Mouse (Mus musculus) 3134 (cell line): ENCODE results near the gene Sgcg.
A peak's percentile ranks its signal among the peaks of the same experiment; 100 is the strongest.

Experiments used
- DNase-seq: peaks from one replicate; pipeline ENCODE4 v3.0.0-alpha.2; 2011; ENCODE audit warnings: low spot score; ENCODE audit not compliant: insufficient read length; ENCODE audit errors: extremely low read depth

Sgcg gene

DNA sequence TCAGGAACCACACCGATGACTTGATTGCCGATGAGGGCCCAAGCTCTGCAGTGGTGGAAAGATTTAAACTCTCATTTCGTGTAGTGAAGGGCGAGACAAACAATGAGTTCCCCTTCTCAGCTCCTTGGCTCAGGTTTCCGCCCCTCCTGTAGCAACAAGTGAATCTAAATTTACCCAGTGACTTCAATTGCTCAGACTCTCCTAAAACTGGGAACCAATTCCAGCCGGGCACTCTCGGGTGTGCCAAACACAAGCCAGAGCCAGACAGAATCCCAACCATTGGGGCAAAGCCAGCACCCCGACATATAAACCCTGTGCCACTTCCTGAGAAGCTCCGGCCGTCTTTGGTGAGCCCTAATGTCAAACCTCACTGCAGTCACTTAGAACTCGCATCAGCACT lies at the start of gene Sgcg:
Sgcg (minus strand) TSS at position 139 of the 400 bp plus-strand sequence.
- DNase-seq = no peak

- DNase-seq = no peak
Observed at GRCm38 (mm10) chr14:61303969-61304609, 45.8 kb upstream of the Sgcg start.

- no peak for DNase-seq
Observed at GRCm38 (mm10) chr14:61302428-61302827, 44.1 kb upstream of the Sgcg start.

DNA sequence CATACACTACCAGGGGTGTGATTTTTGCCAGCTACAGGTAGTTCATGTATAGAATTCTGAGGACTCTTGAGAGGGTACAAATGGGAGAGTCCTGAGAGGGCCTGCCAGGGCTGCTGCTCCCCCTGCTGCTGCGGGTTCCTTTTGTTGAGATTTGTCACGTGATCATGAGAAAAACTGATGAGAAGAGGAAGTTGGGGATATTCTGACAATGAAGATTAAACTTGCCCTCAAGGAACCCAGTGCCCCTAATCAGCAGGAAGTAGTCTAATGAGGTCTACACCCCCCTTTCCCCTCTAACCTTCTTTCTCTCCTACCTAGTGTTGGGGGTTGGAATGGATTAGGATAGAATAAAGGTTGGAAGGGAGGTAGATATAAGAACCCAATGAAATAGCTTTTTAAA lies 43.0 kb upstream of the Sgcg start:
- DNase-seq = no peak

- no peak for DNase-seq
Observed at GRCm38 (mm10) chr14:61299810-61300209, 41.5 kb upstream of the Sgcg start.

- no peak for DNase-seq
Observed at GRCm38 (mm10) chr14:61294738-61295079, 36.4 kb upstream of the Sgcg start.

- DNase-seq = no peak
Observed at GRCm38 (mm10) chr14:61293884-61294737, 35.8 kb upstream of the Sgcg start.

- no peak for DNase-seq
Observed at GRCm38 (mm10) chr14:61290664-61291063, 32.4 kb upstream of the Sgcg start.

- DNase-seq = no peak
Observed at GRCm38 (mm10) chr14:61288606-61289286, 30.5 kb upstream of the Sgcg start.

DNA sequence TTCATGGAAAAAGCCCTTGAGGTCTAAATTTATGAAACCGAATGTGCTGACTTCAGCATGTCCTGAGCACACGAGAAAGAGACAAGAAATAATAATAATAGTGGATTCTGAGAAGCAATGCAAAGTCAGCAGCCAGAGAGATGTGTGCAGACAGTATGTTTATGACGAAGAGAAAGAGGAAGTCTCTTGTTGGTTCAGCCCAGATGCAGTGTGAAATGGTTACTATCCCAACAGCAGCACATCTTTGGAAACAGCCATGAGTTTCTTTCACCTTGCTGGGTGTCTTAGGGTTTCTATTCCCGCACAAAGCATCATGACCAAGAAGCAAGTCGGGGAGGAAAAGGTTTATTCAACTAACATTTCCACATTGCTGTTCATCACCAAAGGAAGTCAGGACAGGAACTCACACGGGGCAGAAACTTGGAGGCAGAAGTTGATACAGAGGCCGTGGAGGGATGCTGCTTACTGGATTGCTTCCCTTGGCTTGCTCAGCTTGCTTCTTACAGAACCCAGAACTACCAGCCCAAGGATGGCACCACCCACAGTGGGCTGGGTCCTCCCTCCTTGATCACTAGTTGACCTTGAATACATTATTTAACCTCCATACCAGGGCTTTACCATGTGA lies 20.5 kb upstream of the Sgcg start:
- no peak for DNase-seq

- no peak for DNase-seq
Observed at GRCm38 (mm10) chr14:61277285-61277684, 19.0 kb upstream of the Sgcg start.

DNA sequence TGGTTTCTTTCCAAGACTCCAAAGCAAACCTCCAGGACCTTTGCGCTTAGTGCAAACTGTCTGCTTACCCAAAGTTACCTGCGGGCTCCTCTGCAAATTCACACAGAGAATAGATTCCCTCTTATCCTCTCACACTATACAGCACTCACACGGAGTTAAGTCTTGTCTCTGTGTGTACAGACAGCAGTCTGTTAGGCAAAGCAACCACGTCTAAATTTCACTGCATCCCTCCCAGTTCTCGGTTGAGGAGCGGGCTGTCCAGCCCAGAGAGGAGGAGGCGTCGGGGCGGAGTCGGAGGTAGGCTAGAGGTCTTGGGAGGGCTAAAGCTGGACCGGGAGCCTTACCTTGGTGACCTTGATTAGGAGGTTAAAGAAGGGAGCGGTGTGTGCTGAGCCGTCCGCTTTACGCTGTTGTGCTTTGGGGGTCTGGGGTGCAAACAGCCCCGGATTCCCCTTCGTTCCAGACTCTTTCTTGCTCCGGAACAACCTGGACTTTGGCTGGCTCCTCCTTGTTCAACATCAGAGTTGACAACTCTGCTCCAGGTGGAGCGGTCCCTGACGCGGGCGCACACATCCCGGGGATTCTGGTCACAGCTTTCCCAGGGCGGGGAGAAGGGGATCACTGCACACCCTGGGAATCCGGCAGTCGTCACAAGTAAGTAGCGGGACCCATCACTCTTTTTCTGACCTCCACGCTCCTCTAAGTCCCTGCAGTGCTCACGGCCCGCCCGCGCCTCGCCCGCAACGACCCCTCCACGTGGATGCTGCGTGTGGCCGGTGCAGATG lies 16.3 kb upstream of the Sgcg start:
- no peak for DNase-seq

DNA sequence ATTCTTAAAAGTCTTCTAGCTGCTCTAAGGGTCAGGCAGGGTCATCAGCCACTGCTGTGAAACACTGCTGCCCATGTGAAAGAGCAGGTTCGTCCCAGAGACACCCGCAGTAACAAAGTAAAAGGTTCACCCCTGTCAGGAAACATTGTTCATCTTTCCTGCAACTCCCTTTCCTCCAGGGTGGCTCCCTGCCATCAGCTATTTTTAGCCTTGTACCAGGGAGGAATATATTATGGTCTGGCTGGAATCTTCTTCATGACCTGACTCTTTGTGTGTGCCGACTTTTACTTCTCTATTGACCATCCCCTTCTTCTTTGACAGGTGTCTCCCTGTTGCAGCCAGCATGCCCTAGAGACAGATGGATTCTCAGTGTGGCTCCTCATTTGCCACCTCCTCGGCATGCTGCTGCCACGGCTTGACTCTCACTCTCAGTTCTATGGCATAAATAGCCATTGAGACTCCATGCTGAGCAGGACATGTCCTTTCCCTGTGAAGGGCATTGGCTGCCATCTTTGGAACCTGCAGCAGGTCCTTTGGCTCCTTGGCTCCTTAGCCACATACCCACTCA lies 9.7 kb upstream of the Sgcg start:
- DNase-seq = no peak

GRCm38 (mm10) chr14:61259084-61259483 lies 794 bp upstream of the Sgcg start:
- no peak for DNase-seq

DNA sequence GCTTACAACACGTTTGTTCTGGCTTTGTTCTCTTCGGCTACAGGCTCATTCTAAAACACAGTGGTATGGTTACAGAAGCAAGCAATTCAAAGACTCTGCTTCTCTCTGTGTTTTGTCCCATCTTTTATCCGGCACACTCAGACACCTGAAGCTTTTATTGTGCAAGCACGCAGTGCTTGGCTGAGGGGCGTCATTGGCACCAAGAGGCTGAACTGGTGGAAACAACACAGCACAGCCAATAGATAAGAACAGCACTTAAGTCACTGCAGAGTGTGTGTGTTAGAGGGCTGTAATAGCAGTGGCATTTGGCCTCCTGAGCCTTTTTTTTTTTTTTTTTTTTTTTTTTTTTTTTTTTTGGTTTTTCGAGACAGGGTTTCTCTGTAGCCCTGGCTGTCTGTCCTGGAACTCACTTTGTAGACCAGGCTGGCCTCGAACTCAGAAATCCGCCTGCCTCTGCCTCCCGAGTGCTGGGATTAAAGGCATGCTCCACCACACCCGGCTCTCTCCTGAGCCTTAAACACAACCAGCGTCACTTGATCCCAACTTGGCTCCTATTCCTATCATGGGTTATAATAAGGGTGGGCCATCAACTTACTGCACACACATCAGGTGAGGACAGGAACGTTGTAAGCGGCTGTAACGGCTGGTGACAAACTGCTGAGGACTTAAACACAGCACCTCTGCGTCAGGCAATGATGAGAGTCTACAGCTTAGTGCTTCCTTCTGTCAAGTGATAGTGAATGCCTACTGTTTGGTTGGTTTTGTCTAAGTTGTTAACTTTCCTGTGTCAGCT lies 5.5 kb downstream of the Sgcg start:
- DNase-seq = no peak

DNA sequence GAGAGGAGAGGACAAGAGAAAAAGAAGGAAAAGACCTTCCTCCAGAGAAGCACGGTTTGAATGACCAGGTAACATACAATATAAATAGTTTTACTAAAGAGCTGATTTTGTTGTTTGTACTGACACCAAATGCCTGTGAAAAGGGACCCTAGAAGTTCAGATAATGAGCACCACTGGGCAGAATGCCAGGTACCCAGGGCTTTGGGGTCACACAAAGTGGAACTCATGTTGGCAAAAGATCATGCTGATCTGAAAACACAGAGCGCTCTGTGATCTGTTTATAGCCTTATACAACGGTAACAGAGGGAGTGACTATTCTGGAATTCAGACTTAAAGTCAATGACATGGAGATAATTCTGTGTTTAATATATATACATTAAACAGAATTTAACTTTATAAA lies 11.8 kb downstream of the Sgcg start:
- no peak for DNase-seq

- no peak for DNase-seq
Observed at GRCm38 (mm10) chr14:61242611-61243010, 15.7 kb downstream of the Sgcg start.

DNA sequence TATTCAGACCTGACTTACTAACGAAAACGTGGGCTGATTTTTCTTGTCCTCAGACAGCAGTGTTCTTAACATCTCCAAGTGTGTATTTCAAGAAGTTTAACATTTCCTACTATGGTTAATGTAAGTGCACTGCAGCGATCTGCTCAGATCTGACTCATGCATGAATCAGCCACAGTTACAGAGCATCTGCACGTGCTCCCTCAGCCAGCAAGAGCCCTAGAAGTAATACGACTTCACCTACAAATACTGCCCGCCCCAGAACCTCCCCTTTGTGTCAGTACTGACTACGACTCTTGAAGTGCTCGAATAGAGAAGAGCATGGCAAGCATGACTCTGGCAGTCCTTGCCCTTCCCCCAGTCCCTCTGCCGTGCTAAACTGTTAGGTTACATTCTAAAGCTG lies 19.5 kb downstream of the Sgcg start:
- peak; percentile 32 for DNase-seq

GRCm38 (mm10) chr14:61237101-61237654 lies 21.1 kb downstream of the Sgcg start:
- no peak for DNase-seq
